Mouse (Mus musculus): ENCODE measurements at regions not wholly inside any gene's neighbourhood (a gene's known extent, or its start where the extent isn't known, plus 50 kb on each side); places are given as distances from the start of the nearest gene placed in this dataset.

DNA sequence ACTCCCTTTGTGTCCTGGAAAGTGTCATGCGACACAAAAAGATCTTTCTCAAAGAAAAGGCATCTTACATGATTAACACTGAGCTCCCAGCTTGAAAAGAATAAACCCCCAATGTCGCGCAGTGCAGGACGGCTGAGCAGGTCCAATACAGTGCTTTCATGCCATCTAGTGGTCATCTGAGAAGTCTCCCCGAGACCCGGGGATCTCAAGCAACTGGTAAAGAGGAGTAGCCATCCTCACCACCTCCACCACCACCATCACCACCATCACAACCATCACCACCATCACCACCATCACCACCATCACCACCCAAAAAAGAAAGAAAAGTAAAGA, 430.7 kb upstream of the Ccnh start:
- DNase-seq (ENCODE audit: extremely low read depth, insufficient read length, low spot score): peak; percentile 6

DNA sequence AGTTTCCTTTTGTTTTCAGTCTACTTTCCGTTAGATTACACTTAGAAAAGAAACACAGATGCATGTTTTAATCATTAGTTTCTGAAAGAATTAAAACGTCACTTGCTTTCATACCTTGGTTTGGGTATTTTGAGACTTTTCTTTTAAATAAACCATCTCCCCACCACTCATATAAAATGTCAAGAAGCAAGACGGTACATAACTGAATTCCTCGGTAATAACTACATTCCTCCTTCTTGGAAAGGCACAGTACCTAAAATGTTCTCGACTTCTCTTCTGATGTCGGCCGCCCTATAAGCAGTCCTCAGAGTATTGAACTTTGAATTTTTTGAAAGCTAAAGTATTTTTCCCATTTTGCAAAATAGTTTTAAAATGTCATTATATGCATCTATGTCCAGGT, 430.1 kb upstream of the Ccnh start:
- DNase-seq (ENCODE audit: extremely low read depth, insufficient read length, low spot score): no peak

DNA sequence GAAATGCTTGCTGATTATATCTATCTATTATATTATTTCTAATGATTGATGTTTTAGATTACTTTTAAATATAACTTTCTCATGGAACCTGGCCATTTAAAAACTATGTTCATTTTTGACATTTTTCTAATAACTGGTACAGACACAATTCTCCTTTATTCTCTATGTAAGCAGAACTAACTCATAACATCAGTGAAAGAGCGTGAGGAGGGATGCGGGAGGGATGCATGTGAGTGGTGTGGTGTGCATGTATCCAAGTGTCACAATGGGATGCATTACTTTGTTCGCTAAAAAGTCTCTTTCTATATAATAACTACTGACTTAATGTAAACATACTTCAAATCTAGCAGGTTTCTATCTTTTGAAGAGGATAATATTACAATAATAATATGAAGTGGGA, 428.7 kb upstream of the Ccnh start:
- DNase-seq (ENCODE audit: extremely low read depth, insufficient read length, low spot score): no peak

DNA sequence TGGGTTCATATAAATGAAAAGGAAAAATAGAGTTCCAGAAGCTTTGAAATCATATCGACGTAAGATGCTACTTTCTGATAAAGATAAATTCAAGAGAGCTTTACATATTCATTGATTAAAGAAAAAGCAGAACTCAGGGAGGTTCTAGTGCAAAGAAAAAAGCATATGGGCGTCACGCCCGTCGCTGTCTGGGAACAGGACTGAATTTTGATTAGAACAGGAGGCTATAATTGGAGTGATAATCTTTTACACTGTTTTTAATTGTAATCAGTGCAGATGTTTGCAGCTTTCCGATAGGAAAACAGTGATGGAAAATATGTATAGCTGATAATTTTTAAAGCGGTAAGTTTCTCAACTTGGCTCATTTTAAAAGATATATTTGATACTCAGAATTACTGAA, 428.2 kb upstream of the Ccnh start:
- DNase-seq (ENCODE audit: extremely low read depth, insufficient read length, low spot score): no peak

DNA sequence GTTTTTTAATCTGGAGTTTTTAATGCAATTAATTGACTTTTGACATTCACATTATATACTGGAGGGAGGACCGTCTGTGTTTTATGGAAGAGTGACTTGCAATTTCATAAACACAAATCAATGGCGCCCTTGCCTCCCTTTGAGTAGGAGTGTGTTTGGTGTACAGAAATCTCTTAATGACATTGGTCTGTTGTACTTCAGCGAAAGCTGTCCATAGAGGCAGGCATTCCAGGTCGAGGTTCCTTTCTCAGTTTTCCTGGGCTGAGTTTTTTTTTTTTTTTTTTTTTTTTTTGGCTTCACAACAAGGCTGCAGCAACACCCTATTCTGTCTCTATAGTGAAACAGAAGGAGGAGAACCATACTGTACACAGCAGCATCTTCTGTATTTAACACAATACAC, 427.4 kb upstream of the Ccnh start:
- no peak for DNase-seq (ENCODE audit: extremely low read depth, insufficient read length, low spot score)

DNA sequence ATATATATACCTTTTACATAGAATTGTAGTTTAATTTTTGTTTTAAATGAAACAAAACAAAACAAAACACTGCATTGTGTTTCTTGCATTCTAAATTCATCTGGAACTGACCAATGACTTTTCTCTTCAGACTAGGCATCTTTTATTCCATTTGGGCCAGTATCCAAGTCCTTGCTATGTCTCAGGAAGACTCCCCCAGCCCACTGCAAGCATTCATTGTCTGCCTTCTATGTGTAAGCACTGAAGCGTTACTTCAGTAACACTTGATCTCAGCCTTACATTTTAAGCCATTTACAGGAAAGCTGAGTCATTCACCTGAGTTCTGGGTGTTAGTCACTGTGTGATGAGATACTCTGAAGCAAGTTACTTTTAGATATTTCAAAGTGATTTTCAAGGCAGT, 425.3 kb upstream of the Ccnh start:
- DNase-seq (ENCODE audit: extremely low read depth, insufficient read length, low spot score): no peak

DNA sequence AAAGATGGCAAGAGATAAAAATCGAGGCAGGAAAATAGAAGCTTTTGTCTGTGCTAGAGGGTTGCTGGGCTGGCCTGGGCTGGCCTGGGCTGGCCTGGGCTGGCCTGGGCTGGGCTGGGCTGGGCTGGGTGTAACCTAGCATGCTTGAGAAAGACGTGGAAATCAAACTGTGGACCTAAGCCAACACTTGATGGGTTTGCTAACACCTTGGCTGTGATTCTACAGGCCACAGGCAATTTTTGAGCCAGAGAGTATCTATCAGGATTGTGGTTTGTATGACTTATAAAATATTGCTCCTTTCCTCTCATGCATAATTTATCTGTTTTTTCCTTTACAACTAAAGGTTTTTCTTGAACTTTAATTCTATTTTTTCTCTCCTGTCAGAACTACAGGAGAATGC, 417.3 kb upstream of the Ccnh start:
- DNase-seq (ENCODE audit: extremely low read depth, insufficient read length, low spot score): no peak

DNA sequence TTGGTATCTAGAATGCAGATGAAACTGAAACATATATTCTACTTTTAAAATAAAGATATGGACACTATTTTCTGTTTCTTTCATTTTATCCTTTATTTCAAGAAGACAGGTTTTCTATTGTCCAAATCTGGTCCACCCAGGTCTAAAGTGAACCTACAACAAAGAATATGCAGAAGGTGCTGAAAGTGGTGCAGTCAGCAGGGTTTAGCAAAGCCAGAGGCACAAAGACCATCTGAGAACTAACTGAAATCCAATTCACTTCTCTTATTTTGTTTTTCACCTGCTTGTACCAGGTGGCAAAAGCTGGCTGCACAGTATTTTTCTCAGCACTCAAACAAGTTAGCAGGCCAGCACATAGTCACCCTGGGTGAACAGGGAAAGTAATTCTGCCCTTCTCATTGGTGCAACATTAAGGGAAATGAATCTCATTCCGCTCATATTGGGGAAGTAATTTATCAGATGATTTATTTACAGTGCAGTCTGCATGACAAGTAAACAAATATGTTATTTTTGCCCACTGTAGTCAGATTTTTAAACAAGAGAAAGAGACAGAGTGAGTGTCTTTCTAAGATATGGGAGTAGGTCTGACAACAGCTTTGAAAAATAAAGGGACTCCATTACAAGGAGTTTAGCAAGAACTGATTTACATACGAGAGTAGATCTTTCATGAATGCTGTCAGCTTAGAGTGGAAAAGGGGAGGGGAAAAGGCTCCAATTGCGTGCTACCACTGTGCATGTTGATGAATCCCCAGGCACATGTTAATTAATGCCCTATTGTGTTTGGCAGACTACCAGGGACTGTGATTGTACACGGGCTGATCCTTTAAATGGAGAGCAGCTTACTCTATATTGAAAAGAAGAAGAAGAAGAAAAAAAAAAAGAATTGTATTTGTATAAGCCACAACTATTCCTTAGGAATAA, 405.9 kb upstream of the Ccnh start:
- no peak for DNase-seq (ENCODE audit: extremely low read depth, insufficient read length, low spot score)

DNA sequence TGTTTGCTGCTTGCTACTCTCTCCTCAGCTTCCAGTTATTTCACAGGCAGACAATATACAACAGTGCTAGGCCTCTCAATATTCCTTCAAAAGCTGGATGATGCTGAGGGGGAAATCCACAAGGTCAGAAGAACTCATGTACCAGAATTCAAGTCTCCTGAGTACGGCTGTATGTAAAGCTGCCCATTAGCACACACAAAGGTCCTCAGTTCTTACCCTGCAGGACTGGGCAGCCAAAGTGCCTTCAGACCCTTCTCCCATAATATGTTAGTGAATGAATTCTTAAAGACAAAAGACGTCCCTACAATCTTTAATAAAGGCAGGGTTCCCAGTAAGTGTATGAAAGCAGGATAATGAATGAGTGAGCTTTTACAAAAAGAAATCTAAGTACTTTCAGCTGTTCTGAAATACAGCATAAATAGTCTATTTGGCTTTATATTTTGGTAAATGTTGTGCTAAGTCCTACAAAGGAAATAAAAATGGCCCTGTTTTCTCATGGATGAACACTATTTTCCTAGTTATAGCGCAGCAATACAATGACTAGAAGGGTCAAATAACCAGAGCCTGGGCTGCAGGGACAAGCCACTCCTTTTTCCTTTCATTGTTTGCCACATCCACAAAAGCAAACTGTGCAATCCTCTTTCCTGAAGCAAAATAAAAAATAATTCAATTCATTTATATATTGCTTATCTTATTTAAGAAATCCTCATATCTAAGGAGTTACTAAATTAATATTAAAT, 384.8 kb upstream of the Ccnh start:
- no peak for DNase-seq (ENCODE audit: extremely low read depth, insufficient read length, low spot score)

DNA sequence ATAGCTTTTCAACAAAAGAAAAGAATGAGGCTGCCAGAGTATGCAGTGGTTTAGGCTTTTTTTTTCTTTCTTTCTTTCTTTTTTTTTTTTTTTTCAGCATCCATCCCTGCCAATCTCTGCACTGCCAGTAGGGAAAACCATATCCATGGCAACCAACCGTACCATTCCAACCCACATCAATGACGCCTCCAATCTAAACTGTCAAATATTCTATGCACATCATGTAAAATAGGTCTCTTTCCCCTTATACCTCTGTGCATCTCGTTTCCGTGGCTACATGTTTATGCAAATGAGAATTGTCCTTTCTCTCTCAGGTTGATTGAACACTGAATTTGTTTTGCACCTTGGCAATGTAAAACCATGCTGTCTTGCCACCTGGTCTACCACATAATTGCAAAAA, 384.0 kb upstream of the Ccnh start:
- no peak for DNase-seq (ENCODE audit: extremely low read depth, insufficient read length, low spot score)

DNA sequence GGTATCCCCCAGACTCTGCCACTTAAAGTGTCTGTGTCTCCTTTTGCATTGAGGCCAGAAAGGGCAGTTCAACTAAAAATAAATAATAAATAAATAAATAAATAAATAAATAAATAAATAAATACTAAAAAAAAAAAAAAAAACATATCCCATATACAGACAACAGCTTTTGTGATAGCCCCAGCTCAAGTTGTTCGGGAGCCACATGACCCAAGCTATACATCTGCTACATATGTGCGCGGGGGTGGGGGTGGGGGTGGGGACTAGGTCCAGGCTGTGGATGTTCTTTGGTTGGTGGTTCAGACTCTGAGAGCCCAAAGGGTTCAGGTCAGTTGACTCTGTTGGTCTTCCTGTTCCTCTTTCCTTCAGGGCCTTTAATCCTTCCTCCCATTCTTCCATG, 379.6 kb upstream of the Ccnh start:
- no peak for DNase-seq (ENCODE audit: extremely low read depth, insufficient read length, low spot score)

Data from 3134 (cell line).